Mouse (Mus musculus) left cerebral cortex, adult 18-20 months (tissue): ENCODE data around the gene Csrp3. TPM values are rescaled to one million over a fixed set of nuclear protein-coding genes. Genes with fewer than 3 reads are reported as not detected.

Experiments
- DNase-seq, 2 experiments: peaks; one replicate each; pipeline ENCODE4 v3.0.0; 2021 to 2022; ENCODE audit warnings: low spot score in 2 of 2, mixed read lengths in 1 of 2
- total RNA-seq, 2 experiments: library from RNA; stranded (reverse); gene quantifications; 2 replicates each; pipeline ENCODE4 v1.2.3; 2021

Csrp3 gene
- total RNA-seq, 2 experiments from 2014 or later: not detected

GRCm38 (mm10) chr7:48832735-48833134 is 15.1 kb downstream of the Csrp3 start:
- no peak for DNase-seq

GRCm38 (mm10) chr7:48830395-48830794 is 17.4 kb downstream of the Csrp3 start:
- no peak for DNase-seq

GRCm38 (mm10) chr7:48829177-48829910 is 18.5 kb downstream of the Csrp3 start:
- DNase-seq: no peak

- no peak for DNase-seq
Observed at GRCm38 (mm10) chr7:48825170-48825569, 22.7 kb downstream of the Csrp3 start.

GRCm38 (mm10) chr7:48824671-48825070 is 23.2 kb downstream of the Csrp3 start:
- DNase-seq: no peak

DNA sequence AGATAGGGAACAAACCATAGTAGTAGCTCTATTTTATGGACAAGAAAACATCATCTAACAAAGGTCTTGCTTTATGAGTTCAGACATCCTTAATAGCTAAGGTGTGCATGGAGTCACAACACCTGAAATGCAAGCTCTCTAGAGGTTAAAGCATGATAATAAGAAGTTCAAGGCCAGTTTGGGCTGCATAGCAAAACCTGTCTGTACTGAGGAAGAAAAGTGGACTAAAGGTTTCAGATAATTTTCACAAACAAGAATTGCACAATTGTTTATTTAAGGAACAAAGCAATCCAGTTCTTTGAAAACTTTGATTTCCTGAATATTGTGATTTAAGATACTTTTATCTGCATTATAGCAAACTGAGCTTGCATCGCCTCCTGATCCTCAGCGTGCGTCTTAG is 24.2 kb downstream of the Csrp3 start:
- DNase-seq: no peak

- DNase-seq: no peak
Observed at GRCm38 (mm10) chr7:48821654-48822053, 26.2 kb downstream of the Csrp3 start.

- DNase-seq: no peak
Observed at GRCm38 (mm10) chr7:48813594-48813993, 34.2 kb downstream of the Csrp3 start.

DNA sequence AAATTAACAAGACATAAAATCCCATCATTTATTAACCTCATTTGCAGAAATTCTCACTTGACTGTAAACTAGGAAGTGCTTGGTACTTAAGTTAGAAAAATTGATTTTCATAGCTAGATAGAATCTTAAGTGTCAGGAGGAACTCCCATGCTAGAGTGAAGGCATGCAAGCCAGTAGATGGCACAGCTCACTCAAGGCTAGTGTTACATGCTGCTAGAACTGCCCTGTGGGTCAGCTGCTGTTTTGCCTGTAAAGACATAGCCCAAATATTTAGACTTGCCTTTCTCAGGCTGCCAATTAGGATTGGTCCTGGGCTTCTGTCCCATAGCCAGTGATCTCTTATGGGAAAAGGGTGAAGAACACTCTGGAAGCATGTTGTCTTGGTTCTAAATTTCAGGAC is 35.5 kb downstream of the Csrp3 start:
- DNase-seq: no peak

- DNase-seq: no peak
Observed at GRCm38 (mm10) chr7:48810652-48811051, 37.2 kb downstream of the Csrp3 start.

- no peak for DNase-seq
Observed at GRCm38 (mm10) chr7:48806587-48806986, 41.2 kb downstream of the Csrp3 start.

DNA sequence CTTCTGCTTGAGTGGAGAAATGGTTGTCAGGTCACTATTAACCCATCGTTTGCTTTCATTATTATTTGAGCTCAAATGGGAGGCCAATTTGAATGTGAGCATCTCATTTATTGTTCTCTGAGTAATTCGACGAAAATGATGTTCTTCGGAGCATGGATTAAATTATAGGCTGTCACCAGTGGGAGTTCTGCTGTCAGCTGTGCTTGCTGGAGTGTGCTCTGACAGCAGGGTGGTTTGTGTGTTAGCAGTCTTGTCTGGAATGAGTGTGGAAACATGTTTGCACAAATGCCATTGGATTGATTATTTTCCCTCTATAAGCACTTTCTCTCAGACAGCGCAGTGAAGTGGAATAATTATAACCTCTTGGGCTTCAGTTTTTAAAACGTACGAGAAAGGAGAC is 44.5 kb downstream of the Csrp3 start:
- no peak for DNase-seq

- DNase-seq: no peak
Observed at GRCm38 (mm10) chr7:48795130-48795529, 52.7 kb downstream of the Csrp3 start.

GRCm38 (mm10) chr7:48791412-48791811 is 56.4 kb downstream of the Csrp3 start:
- no peak for DNase-seq

- no peak for DNase-seq
Observed at GRCm38 (mm10) chr7:48790117-48790516, 57.7 kb downstream of the Csrp3 start.

DNA sequence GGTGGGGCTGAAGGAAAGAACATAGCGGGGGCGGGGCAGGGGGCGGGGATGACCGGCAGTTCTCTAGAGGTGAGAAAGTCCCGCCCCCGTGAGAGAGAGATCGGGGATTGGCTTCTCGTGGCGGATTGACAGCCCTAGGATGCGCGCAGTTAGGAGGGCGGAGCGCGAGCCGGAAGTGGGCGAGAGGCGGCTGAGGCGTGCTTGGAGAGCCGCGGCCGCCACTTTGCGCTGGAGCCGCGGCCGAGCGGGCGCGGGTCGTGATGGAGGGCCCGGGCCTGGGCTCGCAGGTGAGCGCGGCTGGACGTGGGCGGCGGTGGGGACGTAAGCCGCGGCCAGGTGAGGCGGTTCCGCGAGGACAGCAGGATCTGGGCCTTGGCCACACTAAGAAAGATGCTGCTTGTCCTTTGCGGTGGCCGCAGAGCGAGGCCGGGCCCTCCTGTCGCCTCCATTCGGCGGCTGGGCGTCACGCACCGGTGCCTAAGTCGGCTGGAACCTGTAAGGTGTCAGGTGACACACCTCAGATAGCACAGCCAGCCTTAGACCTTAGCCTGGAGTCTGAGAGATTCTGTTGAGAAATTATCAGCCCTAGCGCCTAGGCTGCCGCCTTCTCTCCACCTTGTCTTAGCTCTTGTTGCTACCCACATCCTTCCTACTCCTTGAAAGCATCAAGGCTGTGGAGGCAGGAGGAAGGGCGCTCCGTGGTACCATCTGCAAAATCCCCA is 58.8 kb downstream of the Csrp3 start, which contains the start of gene Zdhhc13:
Gene Zdhhc13, plus strand, starts transcription at position 153 of the 722 bp plus-strand sequence.
- peak; percentile 94 to 95 for DNase-seq

GRCm38 (mm10) chr7:48788348-48788747 is 59.5 kb downstream of the Csrp3 start:
- no peak for DNase-seq

GRCm38 (mm10) chr7:48784773-48785523 is 62.9 kb downstream of the Csrp3 start:
- no peak for DNase-seq

GRCm38 (mm10) chr7:48782432-48782831 is 65.4 kb downstream of the Csrp3 start:
- no peak for DNase-seq
